Mouse (Mus musculus): ENCODE results near the gene Rufy3.
A peak's percentile ranks its signal among the peaks of the same experiment; 100 is the strongest.

DNA sequence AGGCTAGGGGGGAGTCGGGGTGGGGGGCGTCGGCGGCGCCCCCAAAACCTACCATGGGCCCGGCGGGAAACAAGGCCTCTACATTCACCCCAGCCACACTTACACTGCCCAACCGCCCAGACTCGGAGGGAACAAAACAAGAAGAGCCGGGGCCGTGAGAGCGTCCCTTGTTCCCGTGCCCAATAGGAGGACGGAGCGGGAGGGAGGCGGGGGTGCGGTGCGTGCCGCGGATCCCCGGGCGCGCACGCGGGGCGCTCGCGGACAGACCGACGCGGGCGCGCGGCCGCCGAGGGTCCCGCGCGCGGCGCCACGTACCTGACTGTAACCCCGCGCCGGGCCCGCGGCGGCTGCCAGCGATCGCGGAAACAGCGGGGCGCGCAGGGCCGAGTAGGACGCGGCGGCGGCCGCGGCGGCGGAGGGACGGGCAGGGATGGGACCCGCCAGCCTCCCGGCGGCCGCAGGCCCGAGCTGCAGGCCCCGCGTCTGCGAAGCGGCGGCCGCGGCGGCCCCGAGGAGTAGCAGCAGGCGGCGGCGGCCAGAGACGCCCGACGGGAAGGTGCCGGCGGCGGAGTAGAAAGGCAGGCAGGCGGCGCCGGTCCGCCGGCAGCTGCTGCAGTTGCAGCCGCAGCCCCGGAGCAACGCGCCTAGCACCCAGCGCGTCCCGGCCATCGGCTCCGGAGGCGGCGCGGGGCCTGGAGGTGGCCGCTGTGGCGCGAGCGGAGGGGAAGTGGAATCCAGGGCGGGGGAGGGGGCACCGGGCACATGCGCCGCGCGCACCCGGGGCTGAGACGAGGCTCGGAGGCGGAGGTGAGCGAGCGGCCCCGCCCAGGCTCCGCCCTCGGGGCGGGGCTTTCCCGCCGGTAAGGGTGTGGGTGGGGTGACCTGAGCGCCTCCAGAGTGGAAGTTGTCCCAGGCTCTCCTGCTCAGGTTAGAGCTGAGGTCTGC lies 110.9 kb downstream of the Rufy3 start, which contains the start of gene Grsf1:
- peak; percentile 62; the same call in 1 of the 2 replicates for TF ChIP-seq POLR2A (IDR thresholded peaks at IDR 0.05; ENCODE audit: control insufficient read depth, extremely low read depth, insufficient read depth, low read length, poor library complexity)
- peak; percentile 43; the same call in 1 of the 2 replicates for TF ChIP-seq CTCF (IDR thresholded peaks at IDR 0.05; ENCODE audit: borderline replicate concordance, control insufficient read depth, extremely low read depth, insufficient read depth, low read length, poor library complexity)
